Mouse (Mus musculus): Measurements from ENCODE around the gene Actr5. TPM values are rescaled to one million over a fixed set of nuclear protein-coding genes. Genes with fewer than 3 reads are reported as not detected.

The Actr5 gene
- 5.1 and 9.7 TPM in 2 replicates for polyA plus RNA-seq (2015; fragmentation: Nextera tagmentation; extraction: Ambion mirVana)

- peaks cover 8% of the 10 kb centered on the region for H3K27me3 ChIP-seq (ENCODE audit: insufficient read depth, low read length)
- under 1% methylated on average over 39 of the region's 39 CpGs for WGBS
- peaks cover 12% of the 10 kb centered on the region for H3K4me1 ChIP-seq (ENCODE audit: insufficient read depth, low read length)
- H3K9ac ChIP-seq (replicated peaks; ENCODE audit: low read length), result peak within 1 kb of the TSS; percentile 81
- peak within 1 kb of the TSS; percentile 68 for H3K4me3 ChIP-seq (ENCODE audit: low read length)
- peak within 1 kb of the TSS; percentile 84 for H3K4me2 ChIP-seq (replicated peaks; ENCODE audit: low read depth, low read length)
- ATAC-seq (ENCODE audit: low FRiP score, low TSS enrichment), result peak; percentile 96
- peak within 1 kb of the TSS; percentile 94 for H3K27ac ChIP-seq (ENCODE audit: low read length)
- H3K9me3 ChIP-seq (ENCODE audit: low read length), result no peaks in the 10 kb centered on the region
- peaks cover 13% of the 10 kb centered on the region for H3K36me3 ChIP-seq (ENCODE audit: insufficient read depth, low read length)
These were observed at the start of gene Actr5 for GRCm38 (mm10) chr2:158624718-158625222. TSS of gene Actr5 (plus strand) at chr2:158624888.

- Histone ChIP-seq H3K4me1 (ENCODE audit: insufficient read depth, low read length) (no peaks in the 10 kb centered on the region), H3K4me2 (replicated peaks; ENCODE audit: low read depth, low read length) (no peak overlapping the region), H3K9me3 (ENCODE audit: low read length) (no peaks in the 10 kb centered on the region), H3K36me3 (ENCODE audit: insufficient read depth, low read length) (no peaks in the 10 kb centered on the region), H3K9ac (replicated peaks; ENCODE audit: low read length) (no peak overlapping the region), H3K27me3 (ENCODE audit: insufficient read depth, low read length) (no peaks in the 10 kb centered on the region), H3K4me3 (ENCODE audit: low read length) (no peak overlapping the region), H3K27ac (ENCODE audit: low read length) (no peak overlapping the region)
- WGBS, result 28% methylated on average over 4 of the region's 4 CpGs
- ATAC-seq (ENCODE audit: low FRiP score, low TSS enrichment), result no peak
These were observed 44.7 kb upstream of the Actr5 start for GRCm38 (mm10) chr2:158579979-158580378.

GRCm38 (mm10) chr2:158584621-158585358 lies 39.9 kb upstream of the Actr5 start:
- Histone ChIP-seq H3K27ac (ENCODE audit: low read length) (no peak overlapping the region), H3K4me2 (replicated peaks; ENCODE audit: low read depth, low read length) (no peak overlapping the region), H3K9ac (replicated peaks; ENCODE audit: low read length) (no peak overlapping the region), H3K4me3 (ENCODE audit: low read length) (no peak overlapping the region), H3K36me3 (ENCODE audit: insufficient read depth, low read length) (no peaks in the 10 kb centered on the region), H3K4me1 (ENCODE audit: insufficient read depth, low read length) (no peaks in the 10 kb centered on the region), H3K9me3 (ENCODE audit: low read length) (no peaks in the 10 kb centered on the region), H3K27me3 (ENCODE audit: insufficient read depth, low read length) (0 out of 2 replicates have a peak, but pooled peaks cover 4% of the 10 kb centered on the region)
- no peak for ATAC-seq (ENCODE audit: low FRiP score, low TSS enrichment)
- 9% methylated on average over 12 of the region's 12 CpGs for WGBS

- no peak overlapping the region for H3K9ac ChIP-seq (replicated peaks; ENCODE audit: low read length)
- no peak overlapping the region for H3K4me2 ChIP-seq (replicated peaks; ENCODE audit: low read depth, low read length)
- no peaks in the 10 kb centered on the region for H3K4me1 ChIP-seq (ENCODE audit: insufficient read depth, low read length)
- no peak overlapping the region for H3K27ac ChIP-seq (ENCODE audit: low read length)
- peaks cover 10% of the 10 kb centered on the region; the same call in 1 of the 2 replicates for H3K27me3 ChIP-seq (ENCODE audit: insufficient read depth, low read length)
- H3K9me3 ChIP-seq (ENCODE audit: low read length), result no peaks in the 10 kb centered on the region
- H3K4me3 ChIP-seq (ENCODE audit: low read length), result no peak overlapping the region
- H3K36me3 ChIP-seq (ENCODE audit: insufficient read depth, low read length), result no peaks in the 10 kb centered on the region
- ATAC-seq (ENCODE audit: low FRiP score, low TSS enrichment), result no peak
- WGBS, result 37% methylated on average over 8 of the region's 8 CpGs
These were observed 36.0 kb upstream of the Actr5 start for GRCm38 (mm10) chr2:158588524-158589271.

GRCm38 (mm10) chr2:158590495-158590894 lies 34.2 kb upstream of the Actr5 start:
- Histone ChIP-seq H3K9ac (replicated peaks; ENCODE audit: low read length) (no peak overlapping the region), H3K36me3 (ENCODE audit: insufficient read depth, low read length) (no peaks in the 10 kb centered on the region), H3K27me3 (ENCODE audit: insufficient read depth, low read length) (peaks cover 13% of the 10 kb centered on the region; the same call in 1 of the 2 replicates), H3K4me2 (replicated peaks; ENCODE audit: low read depth, low read length) (no peak overlapping the region), H3K27ac (ENCODE audit: low read length) (no peak overlapping the region), H3K4me1 (ENCODE audit: insufficient read depth, low read length) (peaks cover 3% of the 10 kb centered on the region), H3K4me3 (ENCODE audit: low read length) (no peak overlapping the region), H3K9me3 (ENCODE audit: low read length) (no peaks in the 10 kb centered on the region)
- 57% methylated on average over 3 of the region's 3 CpGs for whole genome bisulfite sequencing
- ATAC-seq (ENCODE audit: low FRiP score, low TSS enrichment), result no peak

- Histone ChIP-seq H3K9me3 (ENCODE audit: low read length) (no peaks in the 10 kb centered on the region), H3K4me1 (ENCODE audit: insufficient read depth, low read length) (peaks cover 8% of the 10 kb centered on the region), H3K4me3 (ENCODE audit: low read length) (no peak overlapping the region), H3K36me3 (ENCODE audit: insufficient read depth, low read length) (no peaks in the 10 kb centered on the region), H3K27ac (ENCODE audit: low read length) (no peak overlapping the region), H3K9ac (replicated peaks; ENCODE audit: low read length) (no peak overlapping the region), H3K27me3 (ENCODE audit: insufficient read depth, low read length) (peaks cover 18% of the 10 kb centered on the region), H3K4me2 (replicated peaks; ENCODE audit: low read depth, low read length) (no peak overlapping the region)
- ATAC-seq (ENCODE audit: low FRiP score, low TSS enrichment), result no peak
- 28% methylated on average over 5 of the region's 5 CpGs for WGBS
These were observed 33.4 kb upstream of the Actr5 start for GRCm38 (mm10) chr2:158591286-158591685.

- H3K4me3 ChIP-seq (ENCODE audit: low read length), result no peak overlapping the region
- H3K4me2 ChIP-seq (replicated peaks; ENCODE audit: low read depth, low read length), result no peak overlapping the region
- ATAC-seq (ENCODE audit: low FRiP score, low TSS enrichment), result no peak
- WGBS, result 66% methylated on average over 4 of the region's 4 CpGs
- peaks cover 8% of the 10 kb centered on the region for H3K4me1 ChIP-seq (ENCODE audit: insufficient read depth, low read length)
- H3K27ac ChIP-seq (ENCODE audit: low read length), result no peak overlapping the region
- no peak overlapping the region for H3K9ac ChIP-seq (replicated peaks; ENCODE audit: low read length)
- peaks cover 27% of the 10 kb centered on the region for H3K27me3 ChIP-seq (ENCODE audit: insufficient read depth, low read length)
- H3K9me3 ChIP-seq (ENCODE audit: low read length), result no peaks in the 10 kb centered on the region
- no peaks in the 10 kb centered on the region for H3K36me3 ChIP-seq (ENCODE audit: insufficient read depth, low read length)
These were observed 31.3 kb upstream of the Actr5 start for GRCm38 (mm10) chr2:158593371-158593770.

GRCm38 (mm10) chr2:158595103-158595502 lies 29.6 kb upstream of the Actr5 start:
- Histone ChIP-seq H3K9me3 (ENCODE audit: low read length) (no peaks in the 10 kb centered on the region), H3K27ac (ENCODE audit: low read length) (no peak overlapping the region), H3K4me2 (replicated peaks; ENCODE audit: low read depth, low read length) (0 out of 2 replicates have a peak overlapping the region, but pooled peaks have one; percentile 3), H3K4me1 (ENCODE audit: insufficient read depth, low read length) (peaks cover 8% of the 10 kb centered on the region), H3K4me3 (ENCODE audit: low read length) (no peak overlapping the region), H3K27me3 (ENCODE audit: insufficient read depth, low read length) (peaks cover 39% of the 10 kb centered on the region), H3K36me3 (ENCODE audit: insufficient read depth, low read length) (no peaks in the 10 kb centered on the region), H3K9ac (replicated peaks; ENCODE audit: low read length) (no peak overlapping the region)
- ATAC-seq (ENCODE audit: low FRiP score, low TSS enrichment), result peak; percentile 94
- 2% methylated on average over 12 of the region's 12 CpGs for WGBS

GRCm38 (mm10) chr2:158595577-158595976 lies 29.1 kb upstream of the Actr5 start:
- Histone ChIP-seq H3K27me3 (ENCODE audit: insufficient read depth, low read length) (peaks cover 34% of the 10 kb centered on the region), H3K9ac (replicated peaks; ENCODE audit: low read length) (no peak overlapping the region), H3K4me1 (ENCODE audit: insufficient read depth, low read length) (peaks cover 8% of the 10 kb centered on the region), H3K36me3 (ENCODE audit: insufficient read depth, low read length) (no peaks in the 10 kb centered on the region), H3K4me2 (replicated peaks; ENCODE audit: low read depth, low read length) (0 out of 2 replicates have a peak overlapping the region, but pooled peaks have one; percentile 3), H3K4me3 (ENCODE audit: low read length) (no peak overlapping the region), H3K9me3 (ENCODE audit: low read length) (no peaks in the 10 kb centered on the region), H3K27ac (ENCODE audit: low read length) (no peak overlapping the region)
- ATAC-seq (ENCODE audit: low FRiP score, low TSS enrichment), result no peak
- WGBS, result 17% methylated on average over 7 of the region's 7 CpGs

All from kidney, embryonic 16.5 days (tissue).